Mouse (Mus musculus): ENCODE measurements around the gene Fam104a. TPM values are rescaled to one million over a fixed set of nuclear protein-coding genes. Genes with fewer than 3 reads are reported as not detected.

The Fam104a gene
- polyA plus RNA-seq, 1 experiment from 2014 or later, result 43.7 TPM

- ATAC-seq (ENCODE audit: borderline replicate concordance, extremely low read depth, low FRiP score, low TSS enrichment), result no peak
- Histone ChIP-seq H3K9ac (peak overlapping the region; percentile 21), H3K4me1 (peaks cover 24% of the 10 kb centered on the region), H3K27me3 (peaks cover 42% of the 10 kb centered on the region), H3K27ac (no peak overlapping the region), H3K4me2 (peak overlapping the region; percentile 81), H3K36me3 (no peaks in the 10 kb centered on the region), H3K4me3 (peak overlapping the region; percentile 41), H3K9me3 (no peaks in the 10 kb centered on the region)
- WGBS, result 3% methylated on average over 31 of the region's 31 CpGs
Measured at GRCm38 (mm10) chr11:113619420-113620080, 64.4 kb downstream of the Fam104a start.

GRCm38 (mm10) chr11:113618672-113619419, 65.1 kb downstream of the Fam104a start, which contains the start of gene Sstr2:
Gene Sstr2 (plus strand): TSS chr11:113619342.
- Histone ChIP-seq H3K4me2 (peak within 1 kb of the TSS; percentile 81), H3K27me3 (peaks cover 42% of the 10 kb centered on the region), H3K36me3 (no peaks in the 10 kb centered on the region), H3K9ac (peak within 1 kb of the TSS; percentile 21), H3K9me3 (no peaks in the 10 kb centered on the region), H3K27ac (no peak within 1 kb of the TSS), H3K4me1 (peaks cover 24% of the 10 kb centered on the region), H3K4me3 (peak within 1 kb of the TSS; percentile 41)
- peak; percentile 38; the same call in 1 of the 2 replicates for ATAC-seq (ENCODE audit: borderline replicate concordance, extremely low read depth, low FRiP score, low TSS enrichment)
- WGBS, result under 1% methylated on average over 54 of the region's 54 CpGs

- Histone ChIP-seq H3K4me1 (peaks cover 24% of the 10 kb centered on the region), H3K27ac (no peak overlapping the region), H3K9ac (no peak overlapping the region; the same call in 1 of the 2 replicates), H3K4me2 (peak overlapping the region; percentile 81), H3K36me3 (no peaks in the 10 kb centered on the region), H3K9me3 (no peaks in the 10 kb centered on the region), H3K27me3 (peaks cover 42% of the 10 kb centered on the region), H3K4me3 (peak overlapping the region; percentile 41)
- WGBS, result 28% methylated on average over 4 of the region's 4 CpGs
- ATAC-seq (ENCODE audit: borderline replicate concordance, extremely low read depth, low FRiP score, low TSS enrichment), result no peak
Measured at GRCm38 (mm10) chr11:113618303-113618671, 65.7 kb downstream of the Fam104a start.

- Histone ChIP-seq H3K4me3 (no peak overlapping the region), H3K27me3 (peaks cover 42% of the 10 kb centered on the region), H3K27ac (no peak overlapping the region), H3K9ac (no peak overlapping the region), H3K9me3 (no peaks in the 10 kb centered on the region), H3K36me3 (no peaks in the 10 kb centered on the region), H3K4me1 (peaks cover 21% of the 10 kb centered on the region), H3K4me2 (no peak overlapping the region)
- WGBS, result 41% methylated on average over 14 of the region's 14 CpGs
- no peak for ATAC-seq (ENCODE audit: borderline replicate concordance, extremely low read depth, low FRiP score, low TSS enrichment)
Measured at GRCm38 (mm10) chr11:113617132-113617911, 66.6 kb downstream of the Fam104a start.

GRCm38 (mm10) chr11:113614476-113614875, 69.5 kb downstream of the Fam104a start:
- Histone ChIP-seq H3K4me1 (peaks cover 34% of the 10 kb centered on the region), H3K36me3 (no peaks in the 10 kb centered on the region), H3K4me2 (no peak overlapping the region), H3K9me3 (no peaks in the 10 kb centered on the region), H3K4me3 (no peak overlapping the region), H3K9ac (no peak overlapping the region), H3K27ac (no peak overlapping the region), H3K27me3 (peaks cover 18% of the 10 kb centered on the region)
- WGBS, result 54% methylated on average over 6 of the region's 6 CpGs
- no peak for ATAC-seq (ENCODE audit: borderline replicate concordance, extremely low read depth, low FRiP score, low TSS enrichment)

GRCm38 (mm10) chr11:113611664-113612611, 72.0 kb downstream of the Fam104a start:
- 0 out of 2 replicates have a peak overlapping the region, but pooled peaks have one; percentile 9 for H3K4me3 ChIP-seq
- H3K4me1 ChIP-seq, result peaks cover 23% of the 10 kb centered on the region
- H3K36me3 ChIP-seq, result no peaks in the 10 kb centered on the region
- H3K27ac ChIP-seq, result peak overlapping the region; percentile 81
- 9% methylated on average over 24 of the region's 24 CpGs for WGBS
- H3K4me2 ChIP-seq, result peak overlapping the region; percentile 44
- ATAC-seq (ENCODE audit: borderline replicate concordance, extremely low read depth, low FRiP score, low TSS enrichment), result peak; percentile 77
- no peaks in the 10 kb centered on the region for H3K9me3 ChIP-seq
- H3K9ac ChIP-seq, result no peak overlapping the region
- no peaks in the 10 kb centered on the region; the same call in 1 of the 2 replicates for H3K27me3 ChIP-seq

Other genes starting within 250 kb of the Fam104a start
- 2.5 and 3.1 TPM in 2 replicates for gene Sstr2, start 64.8 kb downstream of the Fam104a start, polyA plus RNA-seq (2015; fragmentation: Nextera tagmentation; extraction: Ambion mirVana)
- 26.5 and 27.7 TPM in 2 replicates for gene Cog1, start 35.0 kb downstream of the Fam104a start, polyA plus RNA-seq (2015; fragmentation: Nextera tagmentation; extraction: Ambion mirVana)
- gene Slc39a11, start 34.1 kb downstream of the Fam104a start, polyA plus RNA-seq (2015; fragmentation: Nextera tagmentation; extraction: Ambion mirVana), result 23.7 and 24.5 TPM in 2 replicates
- gene D11Wsu47e, start 257 bp upstream of the Fam104a start, polyA plus RNA-seq (2015; fragmentation: Nextera tagmentation; extraction: Ambion mirVana), result 19.7 and 20.6 TPM in 2 replicates
- 0.57 and 2.7 TPM in 2 replicates for gene Cpsf4l, start 25.9 kb upstream of the Fam104a start, polyA plus RNA-seq (2015; fragmentation: Nextera tagmentation; extraction: Ambion mirVana)
- gene Cdc42ep4, start 67.7 kb upstream of the Fam104a start, polyA plus RNA-seq (2015; fragmentation: Nextera tagmentation; extraction: Ambion mirVana), result 122 TPM in 2 replicates

Data from lung, embryonic 15.5 days (tissue).